Mouse (Mus musculus): ENCODE measurements around the gene Exosc6. TPM values are rescaled to one million over a fixed set of nuclear protein-coding genes. Genes with fewer than 3 reads are reported as not detected.
"Not testable (repeated sequence)": the region's sequence is repeated elsewhere in the genome, so short reads cannot be mapped to it uniquely, and the experiment has no call there.

The Exosc6 gene
- polyA plus RNA-seq, 1 experiment: not detected

GRCm38 (mm10) chr8:111061688-111062071, 5.5 kb downstream of the Exosc6 start:
- DNase-seq (ENCODE audit: low spot score): no peak

GRCm38 (mm10) chr8:111062072-111062757, 6.1 kb downstream of the Exosc6 start:
- peak; percentile 59 for DNase-seq (ENCODE audit: low spot score)

DNA sequence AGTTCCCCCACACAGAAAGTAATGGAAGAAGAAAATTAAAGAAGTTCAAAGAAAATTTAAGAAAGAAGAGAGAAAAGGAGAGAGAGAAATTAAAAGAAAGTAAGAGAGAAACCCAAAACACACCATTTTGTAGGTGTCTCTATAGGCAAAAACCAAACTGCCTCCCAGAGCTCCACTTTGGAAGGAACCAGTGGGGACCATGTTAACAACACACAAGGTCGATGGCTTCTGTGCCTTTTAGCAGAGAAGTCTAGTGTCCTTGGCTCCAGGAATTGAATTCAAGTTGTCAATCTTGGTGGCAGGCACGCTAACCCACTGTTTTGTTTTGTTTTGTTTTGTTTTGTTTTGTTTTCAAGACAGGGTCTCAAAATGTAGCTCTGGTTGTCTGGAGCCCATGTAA, 6.8 kb downstream of the Exosc6 start:
- DNase-seq (ENCODE audit: low spot score): no peak

DNA sequence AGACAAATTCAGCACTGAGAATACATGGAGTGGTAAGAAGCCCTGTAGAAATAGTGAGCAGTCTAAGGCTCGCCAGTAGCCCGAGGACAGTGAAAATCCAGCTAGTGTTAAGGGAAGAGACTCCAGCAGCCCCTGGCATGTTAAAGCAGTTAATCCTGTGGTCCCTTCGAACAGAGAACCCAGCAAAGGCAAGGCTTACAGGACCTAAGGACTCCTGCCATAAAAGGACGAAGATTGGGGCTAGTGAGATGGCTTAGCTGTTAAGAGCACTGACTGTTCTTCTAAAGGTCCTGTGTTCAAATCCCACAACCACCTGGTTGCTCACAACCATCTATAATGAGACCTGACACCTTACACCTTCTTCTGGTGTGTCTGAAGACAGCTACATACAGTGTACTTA, 10.2 kb downstream of the Exosc6 start:
- DNase-seq (ENCODE audit: low spot score): no peak

GRCm38 (mm10) chr8:111067439-111067838, 11.3 kb downstream of the Exosc6 start:
- no peak for DNase-seq (ENCODE audit: low spot score)

DNA sequence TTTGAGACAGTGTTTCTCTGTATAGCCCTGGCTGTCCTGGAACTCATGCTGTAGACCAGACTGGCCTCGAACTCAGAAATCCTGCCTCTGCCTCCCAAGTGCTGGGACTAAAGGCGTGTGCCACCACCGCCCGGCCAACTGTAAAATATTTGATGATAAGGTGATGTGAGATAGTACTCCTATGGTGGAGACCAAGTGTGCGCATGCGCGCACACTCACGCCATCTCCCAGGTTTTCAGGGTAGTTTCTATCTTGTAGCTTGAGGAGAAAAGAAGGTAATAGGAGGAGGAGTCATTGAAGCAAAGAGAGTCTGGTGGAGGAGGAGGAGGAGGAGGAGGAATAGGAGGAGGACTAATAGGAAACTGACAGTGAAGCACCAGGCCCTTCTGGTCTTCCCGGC, 12.5 kb downstream of the Exosc6 start:
- DNase-seq (ENCODE audit: low spot score): not testable (repeated sequence)

GRCm38 (mm10) chr8:111075926-111076325, 19.8 kb downstream of the Exosc6 start:
- no peak for DNase-seq (ENCODE audit: low spot score)

GRCm38 (mm10) chr8:111079461-111079860, 23.3 kb downstream of the Exosc6 start:
- DNase-seq (ENCODE audit: low spot score): no peak

DNA sequence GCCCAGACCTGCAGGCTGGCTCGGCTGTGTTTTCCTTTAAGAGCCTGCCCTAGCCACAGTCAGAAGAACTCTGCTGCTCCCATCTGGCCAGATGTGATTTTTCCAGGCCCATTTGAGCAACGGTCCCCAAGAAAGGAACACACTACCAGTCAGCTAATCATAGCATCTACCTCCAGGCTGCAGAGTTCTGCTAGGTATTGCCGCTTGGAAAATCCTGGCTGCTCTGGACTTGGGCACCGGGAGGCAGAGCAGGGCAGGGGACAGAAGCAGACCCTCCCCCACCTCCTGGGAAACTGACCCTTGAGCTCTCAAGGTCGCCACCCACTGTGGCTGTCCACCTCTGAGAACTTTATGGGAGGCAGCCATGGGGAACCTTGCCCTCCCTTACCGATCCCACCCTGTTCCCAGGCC, 23.7 kb downstream of the Exosc6 start:
- DNase-seq (ENCODE audit: low spot score): no peak

GRCm38 (mm10) chr8:111081580-111082258, 25.6 kb downstream of the Exosc6 start:
- DNase-seq (ENCODE audit: low spot score): no peak

DNA sequence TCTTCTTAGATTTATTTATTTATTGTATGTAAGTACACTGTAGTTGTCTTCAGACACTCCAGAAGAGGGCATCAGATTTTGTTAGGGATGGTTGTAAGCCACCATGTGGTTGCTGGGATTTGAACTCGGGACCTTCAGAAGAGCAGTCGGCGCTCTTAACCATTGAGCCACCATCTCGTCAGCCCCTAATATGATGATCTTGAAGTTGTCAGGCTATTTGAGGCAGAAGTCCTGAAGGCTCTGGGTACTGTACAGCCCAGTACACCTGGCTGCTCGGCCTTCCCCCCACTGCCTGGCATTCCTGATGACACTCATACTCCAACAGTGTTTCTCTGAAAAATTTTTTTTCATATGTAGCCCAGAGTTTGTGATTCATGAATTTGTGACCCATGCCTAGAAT, 27.8 kb downstream of the Exosc6 start:
- not testable (repeated sequence) for DNase-seq (ENCODE audit: low spot score)

DNA sequence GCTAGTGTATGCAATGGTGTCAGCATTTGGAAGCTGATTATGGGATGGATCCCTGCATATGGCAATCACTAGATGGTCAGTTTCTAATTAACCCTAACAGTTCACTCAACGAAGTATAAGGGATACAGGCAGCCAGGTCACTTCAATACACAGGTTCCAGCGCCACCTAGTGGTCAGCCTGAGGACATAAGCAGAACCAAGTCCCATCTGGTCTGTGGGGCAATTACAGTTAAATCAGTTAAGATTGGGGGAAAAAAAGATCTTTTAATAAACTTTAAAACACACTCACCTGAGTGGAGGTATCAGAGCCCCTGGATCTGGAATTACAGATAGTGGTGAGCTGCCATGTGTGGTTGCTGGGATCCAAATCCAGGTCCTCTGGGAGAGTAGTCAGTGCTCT, 34.0 kb downstream of the Exosc6 start:
- peak; percentile 39 for DNase-seq (ENCODE audit: low spot score)

GRCm38 (mm10) chr8:111091706-111092105, 35.6 kb downstream of the Exosc6 start:
- DNase-seq (ENCODE audit: low spot score): no peak

- not testable (repeated sequence) for DNase-seq (ENCODE audit: low spot score)
These were observed 36.2 kb downstream of the Exosc6 start, which contains the start of gene Clec18a for GRCm38 (mm10) chr8:111092326-111092725. Clec18a (minus strand) TSS chr8:111092426.

- DNase-seq (ENCODE audit: low spot score): peak; percentile 87
These were observed 38.0 kb downstream of the Exosc6 start, which contains the start of gene Pdpr for GRCm38 (mm10) chr8:111093865-111094718. Pdpr (plus strand) TSS chr8:111094630.

GRCm38 (mm10) chr8:111094719-111095302, 38.7 kb downstream of the Exosc6 start:
- not testable (repeated sequence) for DNase-seq (ENCODE audit: low spot score)

Other genes with a start within 250 kb of the Exosc6 start
- 40.9 and 43.1 TPM in 2 replicates for gene Cog4, start 209.7 kb upstream of the Exosc6 start, polyA plus RNA-seq (2012; rRNA removed)
- gene Sf3b3, start 209.6 kb upstream of the Exosc6 start, polyA plus RNA-seq (2012; rRNA removed): 32.3 and 37.1 TPM in 2 replicates
- gene Fuk, start 153.9 kb upstream of the Exosc6 start, polyA plus RNA-seq (2012; rRNA removed): 9.4 and 9.8 TPM in 2 replicates
- 20.2 and 25.4 TPM in 2 replicates for gene St3gal2, start 136.4 kb upstream of the Exosc6 start, polyA plus RNA-seq (2012; rRNA removed)
- 28.4 and 33.3 TPM in 2 replicates for gene Ddx19a, start 58.5 kb upstream of the Exosc6 start, polyA plus RNA-seq (2012; rRNA removed)
- gene Ddx19b, start 24.6 kb upstream of the Exosc6 start, polyA plus RNA-seq (2012; rRNA removed): 6.2 and 7.7 TPM in 2 replicates
- gene Aars, start 23.2 kb upstream of the Exosc6 start, polyA plus RNA-seq (2012; rRNA removed): 30.3 and 31.7 TPM in 2 replicates
- not detected in 2 replicates for gene Clec18a, start 36.1 kb downstream of the Exosc6 start, polyA plus RNA-seq (2012; rRNA removed)
- gene Pdpr, start 38.3 kb downstream of the Exosc6 start, polyA plus RNA-seq (2012; rRNA removed): 11.2 and 14.7 TPM in 2 replicates
- gene Glg1, start 202.9 kb downstream of the Exosc6 start, polyA plus RNA-seq (2012; rRNA removed): 42.4 and 51.0 TPM in 2 replicates
- gene Rfwd3, start 243.9 kb downstream of the Exosc6 start, polyA plus RNA-seq (2012; rRNA removed): 14.7 and 14.9 TPM in 2 replicates